Mouse (Mus musculus) midbrain, postnatal 0 days (tissue): ENCODE results near the gene Npffr2. TPM values are rescaled to one million over a fixed set of nuclear protein-coding genes. Genes with fewer than 3 reads are reported as not detected.
A peak's percentile ranks its signal among the peaks of the same experiment; 100 is the strongest.

ENCODE experiments used
- ATAC-seq: fragments of 200-750 bp; cut with Nextera tagmentation; 2 replicates; pipeline ENCODE4 v1.8.0; 2017; ENCODE audit warnings: moderate number of reproducible peaks, mild to moderate bottlenecking, moderate TSS enrichment, moderate library complexity; ENCODE audit not compliant: low FRiP score
- DNase-seq: peaks from one replicate; pipeline ENCODE4 v3.0.0-alpha.2; 2015; ENCODE audit warnings: low spot score
- H3K27ac ChIP-seq: fragments of 300-500 bp; sonication (generic); 2 replicates; pipeline ENCODE4 v1.5.1; 2014; ENCODE audit warnings: low read depth, mild to moderate bottlenecking, low read length, mixed read lengths
- H3K27me3 ChIP-seq: fragments of 300-500 bp; sonication (generic); 2 replicates; pipeline ENCODE4 v1.6.1; 2014; ENCODE audit warnings: low read length, control low read depth, mixed read lengths; ENCODE audit not compliant: insufficient read depth
- H3K36me3 ChIP-seq: fragments of 300-500 bp; sonication (generic); 2 replicates; pipeline ENCODE4 v1.6.1; 2014; ENCODE audit warnings: low read length, control low read depth, mixed read lengths; ENCODE audit not compliant: insufficient read depth
- H3K4me1 ChIP-seq: fragments of 300-500 bp; sonication (generic); 2 replicates; pipeline ENCODE4 v1.6.1; 2014; ENCODE audit warnings: mild to moderate bottlenecking, control low read depth, antibody characterized with exemption, low read length, mixed read lengths; ENCODE audit not compliant: insufficient read depth
- H3K4me2 ChIP-seq: fragments of 300-500 bp; sonication (generic); 2 replicates; pipeline ENCODE4 v1.6.1; 2014; ENCODE audit warnings: low read depth, mild to moderate bottlenecking, low read length, mixed read lengths; ENCODE audit not compliant: poor library complexity, severe bottlenecking
- H3K4me3 ChIP-seq: fragments of 300-500 bp; sonication (generic); 2 replicates; pipeline ENCODE4 v1.5.1; 2014; ENCODE audit warnings: low read depth, mild to moderate bottlenecking, low read length, moderate library complexity
- H3K9ac ChIP-seq: fragments of 300-500 bp; sonication (generic); replicated peaks from 2 replicates; pipeline ENCODE4 v1.6.1; 2014; ENCODE audit warnings: mild to moderate bottlenecking, low read length, moderate library complexity, mixed read lengths; ENCODE audit not compliant: poor library complexity, severe bottlenecking
- H3K9me3 ChIP-seq: fragments of 300-500 bp; sonication (generic); 2 replicates; pipeline ENCODE4 v1.6.1; 2016; ENCODE audit warnings: low read length, control low read depth
- CTCF ChIP-seq: IDR thresholded peaks from 2 replicates; pipeline ENCODE4 v1.5.1; 2016; ENCODE audit warnings: antibody characterized with exemption, mild to moderate bottlenecking
- WGBS: fragments of 180-500 bp; shearing (Covaris S2); extraction: QIAGEN DNeasy Blood & Tissue Kit; methylation state at CpG from one replicate; pipeline ENCODE4 v1.1.7; 2014; 5-methylcytosine and 5-hydroxymethylcytosine counted together
- polyA plus RNA-seq: library from polyadenylated mRNA; unstranded; fragments of >200 nt; fragmentation: Nextera tagmentation; extraction: Ambion mirVana; gene quantifications from 2 replicates; pipeline ENCODE4 v1.2.1, GENCODE M21; 2015
- total RNA-seq: library from RNA; depleted of rRNA; stranded (reverse); fragments of >200 nt; gene quantifications from 2 replicates; pipeline ENCODE4 v1.2.3, GENCODE M21; 2014; rRNA removed

Npffr2 gene
- total RNA-seq, result 0.38 and 0.52 TPM in 2 replicates
- polyA plus RNA-seq, result 0.12 TPM in 1 of 2 replicates, not detected in the other

- peak; percentile 86 for ATAC-seq
- WGBS, result 5% methylated on average over 23 of the region's 23 CpGs
- peak within 1 kb of the TSS; percentile 42 for H3K4me3 ChIP-seq
- peak within 1 kb of the TSS; percentile 37; the same call in 1 of the 2 replicates for H3K9ac ChIP-seq
- H3K27me3 ChIP-seq, result peaks cover 3% of the 10 kb centered on the region; the same call in 1 of the 2 replicates
- TF ChIP-seq CTCF, result no peak
- peak; percentile 32 for DNase-seq
- peak within 1 kb of the TSS; percentile 79 for H3K4me2 ChIP-seq
- no peaks in the 10 kb centered on the region for H3K9me3 ChIP-seq
- H3K36me3 ChIP-seq, result no peaks in the 10 kb centered on the region
- H3K27ac ChIP-seq, result no peak within 1 kb of the TSS
- H3K4me1 ChIP-seq, result no peaks in the 10 kb centered on the region
Measured at GRCm38 (mm10) chr5:89526878-89527578, at the start of gene Npffr2. TSS of gene Npffr2 (plus strand) at chr5:89527429.

GRCm38 (mm10) chr5:89492560-89492959 lies 34.7 kb upstream of the Npffr2 start:
- no peak overlapping the region for H3K9ac ChIP-seq
- no peak overlapping the region for H3K4me2 ChIP-seq
- DNase-seq (no peak), ATAC-seq (no peak)
- no peak overlapping the region for H3K4me3 ChIP-seq
- 92% methylated on average over 1 of the region's 1 CpGs for WGBS
- no peak for TF ChIP-seq CTCF
- no peaks in the 10 kb centered on the region for H3K36me3 ChIP-seq
- H3K4me1 ChIP-seq, result no peaks in the 10 kb centered on the region
- no peak overlapping the region for H3K27ac ChIP-seq
- H3K9me3 ChIP-seq, result no peaks in the 10 kb centered on the region
- no peaks in the 10 kb centered on the region for H3K27me3 ChIP-seq

GRCm38 (mm10) chr5:89500182-89500581 lies 27.0 kb upstream of the Npffr2 start:
- peak; percentile 29 for TF ChIP-seq CTCF
- ATAC-seq (no peak), DNase-seq (no peak)
- H3K4me2 ChIP-seq, result no peak overlapping the region
- H3K27ac ChIP-seq, result no peak overlapping the region
- H3K4me3 ChIP-seq, result no peak overlapping the region
- no peaks in the 10 kb centered on the region for H3K36me3 ChIP-seq
- no peaks in the 10 kb centered on the region for H3K9me3 ChIP-seq
- H3K9ac ChIP-seq, result no peak overlapping the region
- WGBS, result 61% methylated on average over 6 of the region's 6 CpGs
- no peaks in the 10 kb centered on the region for H3K27me3 ChIP-seq
- no peaks in the 10 kb centered on the region for H3K4me1 ChIP-seq

- Histone ChIP-seq H3K4me2 (no peak overlapping the region), H3K9me3 (no peaks in the 10 kb centered on the region), H3K36me3 (no peaks in the 10 kb centered on the region), H3K9ac (no peak overlapping the region), H3K27ac (no peak overlapping the region), H3K4me3 (no peak overlapping the region), H3K4me1 (no peaks in the 10 kb centered on the region), H3K27me3 (no peaks in the 10 kb centered on the region)
- TF ChIP-seq CTCF, result no peak
- ATAC-seq, result no peak
- DNase-seq, result no peak
- 83% methylated on average over 4 of the region's 4 CpGs for WGBS
Measured at GRCm38 (mm10) chr5:89518641-89519040, 8.6 kb upstream of the Npffr2 start.

- no peaks in the 10 kb centered on the region for H3K9me3 ChIP-seq
- 2% methylated on average over 14 of the region's 14 CpGs for WGBS
- no peak overlapping the region for H3K27ac ChIP-seq
- no peaks in the 10 kb centered on the region for H3K4me1 ChIP-seq
- no peak for TF ChIP-seq CTCF
- peaks cover 3% of the 10 kb centered on the region; the same call in 1 of the 2 replicates for H3K27me3 ChIP-seq
- H3K36me3 ChIP-seq, result no peaks in the 10 kb centered on the region
- peak overlapping the region; percentile 37; the same call in 1 of the 2 replicates for H3K9ac ChIP-seq
- DNase-seq, result peak; percentile 31
- H3K4me2 ChIP-seq, result peak overlapping the region; percentile 79
- peak; percentile 69 for ATAC-seq
- peak overlapping the region; percentile 42 for H3K4me3 ChIP-seq
Measured at GRCm38 (mm10) chr5:89526181-89526778, 949 bp upstream of the Npffr2 start.

GRCm38 (mm10) chr5:89528951-89529350 lies 1.7 kb downstream of the Npffr2 start:
- Histone ChIP-seq H3K9me3 (no peaks in the 10 kb centered on the region), H3K27me3 (peaks cover 3% of the 10 kb centered on the region; the same call in 1 of the 2 replicates), H3K4me2 (no peak overlapping the region), H3K4me1 (no peaks in the 10 kb centered on the region), H3K27ac (no peak overlapping the region), H3K36me3 (no peaks in the 10 kb centered on the region), H3K4me3 (no peak overlapping the region), H3K9ac (no peak overlapping the region)
- no peak for DNase-seq
- 48% methylated on average over 4 of the region's 4 CpGs for WGBS
- no peak for TF ChIP-seq CTCF
- no peak for ATAC-seq
